Mouse (Mus musculus): ENCODE results near the gene Abcb6. TPM values are rescaled to one million over a fixed set of nuclear protein-coding genes. Genes with fewer than 3 reads are reported as not detected.

Gene Abcb6
- polyA plus RNA-seq, 1 experiment: 12.6 TPM

GRCm38 (mm10) chr1:75211141-75211708 lies 31.0 kb upstream of the Abcb6 start:
- Histone ChIP-seq H3K4me3 (replicated peaks) (peak overlapping the region; percentile 81), H3K9me3 (ENCODE audit: control insufficient read depth, low read length) (no peaks in the 10 kb centered on the region), H3K4me1 (ENCODE audit: control insufficient read depth) (peaks cover 84% of the 10 kb centered on the region), H3K27me3 (ENCODE audit: control insufficient read depth) (no peaks in the 10 kb centered on the region; the same call in 1 of the 2 replicates), H3K36me3 (ENCODE audit: control insufficient read depth) (peaks cover 52% of the 10 kb centered on the region)
- TF ChIP-seq GATA1 (IDR thresholded peaks at IDR 0.05; ENCODE audit: low read length) (no peak), TAL1 (IDR thresholded peaks at IDR 0.05; ENCODE audit: low read length) (no peak)

DNA sequence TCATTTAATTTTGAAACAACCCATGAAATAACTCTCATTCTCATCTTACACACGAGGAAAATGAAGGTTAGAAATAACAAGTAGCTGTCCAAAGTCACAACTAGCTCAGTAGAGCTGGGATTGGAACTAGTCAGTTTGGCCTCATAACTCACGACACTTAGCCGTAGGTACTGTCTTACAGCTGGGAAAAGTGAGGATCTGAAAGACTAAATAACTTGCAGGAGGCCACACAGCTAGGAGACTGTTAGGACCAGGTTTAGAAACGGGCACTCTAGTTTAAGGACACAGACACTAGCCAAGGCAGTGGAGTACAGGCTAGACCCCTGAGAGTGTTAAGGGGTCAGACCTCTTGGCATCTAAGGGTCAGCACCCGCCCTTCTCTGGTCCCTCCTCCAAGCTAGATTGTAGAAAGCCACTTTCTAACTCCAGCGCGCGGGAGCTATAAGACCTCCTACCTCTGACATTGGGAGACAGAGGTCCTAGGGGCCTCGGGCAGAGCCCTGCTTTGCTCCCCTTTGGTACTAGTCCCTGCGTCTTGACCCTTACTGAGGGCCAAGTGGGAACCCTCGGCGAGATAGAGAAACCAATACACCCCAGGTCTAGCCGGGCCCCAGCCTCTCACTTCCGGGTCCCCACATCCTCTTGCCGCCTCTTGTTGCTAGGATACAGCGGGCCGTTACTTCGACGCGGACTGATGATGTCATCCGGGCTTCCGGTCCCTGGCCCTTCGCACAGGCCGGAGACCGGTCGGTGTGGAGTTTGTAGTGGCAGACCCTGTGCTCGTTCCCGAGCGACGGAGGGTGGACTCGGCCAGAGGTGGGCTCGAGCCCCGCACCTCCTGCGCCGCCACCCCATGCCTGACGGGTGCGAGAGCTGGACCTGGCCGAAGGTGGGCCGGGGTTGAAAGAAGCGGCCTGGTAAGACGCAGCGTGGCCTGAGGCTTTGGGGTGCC lies 30.2 kb upstream of the Abcb6 start, which contains the start of the genes Glb1l and Stk16:
Gene Glb1l (minus strand): TSS at position 678 of the 952 bp plus-strand sequence.
Gene Stk16 (plus strand): TSS at position 703 of the 952 bp plus-strand sequence.
- no peaks in the 10 kb centered on the region; the same call in 1 of the 2 replicates for H3K27me3 ChIP-seq (ENCODE audit: control insufficient read depth)

DNA sequence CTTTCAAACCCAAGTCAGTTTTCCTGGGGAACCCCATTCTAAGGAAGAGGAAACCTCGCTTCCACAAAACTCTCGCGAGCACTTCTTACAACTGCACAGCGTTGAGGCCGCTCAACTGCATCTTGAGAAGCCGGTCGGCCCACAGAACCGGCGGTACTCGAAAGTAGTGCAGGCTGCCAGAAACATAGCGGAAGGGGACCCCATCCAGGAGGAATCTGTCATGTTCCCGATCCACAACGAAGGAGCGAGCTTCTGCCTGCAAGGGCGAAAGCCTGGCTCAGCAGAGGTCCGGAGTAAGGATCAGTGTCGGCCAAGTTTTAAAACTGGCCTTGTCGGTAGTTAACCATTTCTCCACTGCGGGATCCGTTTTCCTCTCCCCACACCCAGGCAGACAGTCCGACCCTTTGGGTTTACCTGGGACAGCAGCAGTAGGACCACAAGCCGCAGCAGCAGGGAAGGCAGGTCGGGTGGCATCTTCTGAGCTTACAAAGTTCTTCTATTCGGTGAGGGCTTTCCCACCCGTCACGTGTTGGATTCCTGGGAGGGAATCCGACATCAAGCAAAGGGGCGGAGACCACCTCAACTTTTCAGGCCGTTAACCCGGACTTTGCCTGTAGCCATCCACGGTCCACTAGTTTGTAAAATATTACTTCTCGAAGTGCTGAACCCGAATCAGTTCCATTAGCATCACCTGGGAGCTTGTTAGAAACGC lies 28.9 kb upstream of the Abcb6 start:
- Histone ChIP-seq H3K27me3 (ENCODE audit: control insufficient read depth) (no peaks in the 10 kb centered on the region; the same call in 1 of the 2 replicates), H3K4me3 (replicated peaks) (peak overlapping the region; percentile 81), H3K4me1 (ENCODE audit: control insufficient read depth) (peaks cover 63% of the 10 kb centered on the region), H3K9me3 (ENCODE audit: control insufficient read depth, low read length) (no peaks in the 10 kb centered on the region), H3K36me3 (ENCODE audit: control insufficient read depth) (peaks cover 31% of the 10 kb centered on the region)
- TF ChIP-seq TAL1 (IDR thresholded peaks at IDR 0.05; ENCODE audit: low read length) (no peak), GATA1 (IDR thresholded peaks at IDR 0.05; ENCODE audit: low read length) (no peak)

More for the DNA sequence above, 30.2 kb upstream of the Abcb6 start, which contains the start of the genes Glb1l and Stk16:
- Histone ChIP-seq H3K4me3 (replicated peaks) (peak within 1 kb of the TSS; percentile 81), H3K36me3 (ENCODE audit: control insufficient read depth) (peaks cover 44% of the 10 kb centered on the region), H3K9me3 (ENCODE audit: control insufficient read depth, low read length) (no peaks in the 10 kb centered on the region), H3K4me1 (ENCODE audit: control insufficient read depth) (peaks cover 76% of the 10 kb centered on the region)
- TF ChIP-seq GATA1 (IDR thresholded peaks at IDR 0.05; ENCODE audit: low read length): no peak
- no peak for TF ChIP-seq TAL1 (IDR thresholded peaks at IDR 0.05; ENCODE audit: low read length)

DNA sequence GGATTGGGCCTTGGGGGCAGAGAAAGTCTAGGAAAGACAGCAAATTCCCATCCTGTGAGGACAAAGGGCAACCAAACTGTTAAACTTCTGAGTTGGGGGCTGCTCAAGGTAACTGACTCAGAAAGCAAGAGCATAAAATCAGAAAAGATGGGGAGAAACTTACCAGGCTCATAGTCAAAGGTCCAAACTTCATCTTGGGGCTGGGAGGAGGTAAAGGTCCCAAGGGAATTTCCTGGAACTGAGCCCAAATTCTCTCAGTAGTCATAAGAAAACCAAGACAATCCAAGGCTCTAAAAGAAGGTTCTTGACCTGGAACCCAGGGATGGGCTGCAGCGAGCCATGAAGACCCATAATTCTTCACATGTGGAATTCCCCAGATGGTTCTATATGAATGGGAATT lies 21.0 kb upstream of the Abcb6 start:
- H3K36me3 ChIP-seq (ENCODE audit: control insufficient read depth): peaks cover 39% of the 10 kb centered on the region

GRCm38 (mm10) chr1:75192452-75192851 lies 12.3 kb upstream of the Abcb6 start:
- Histone ChIP-seq H3K27me3 (ENCODE audit: control insufficient read depth) (no peaks in the 10 kb centered on the region), H3K4me3 (replicated peaks) (peak overlapping the region; percentile 92), H3K4me1 (ENCODE audit: control insufficient read depth) (peaks cover 54% of the 10 kb centered on the region), H3K36me3 (ENCODE audit: control insufficient read depth) (peaks cover 60% of the 10 kb centered on the region), H3K9me3 (ENCODE audit: control insufficient read depth, low read length) (no peaks in the 10 kb centered on the region)
- TF ChIP-seq TAL1 (IDR thresholded peaks at IDR 0.05; ENCODE audit: low read length) (no peak), GATA1 (IDR thresholded peaks at IDR 0.05; ENCODE audit: low read length) (no peak)

More for the DNA sequence above, 21.0 kb upstream of the Abcb6 start:
- TF ChIP-seq TAL1 (IDR thresholded peaks at IDR 0.05; ENCODE audit: low read length): no peak
- no peak for TF ChIP-seq GATA1 (IDR thresholded peaks at IDR 0.05; ENCODE audit: low read length)
- Histone ChIP-seq H3K4me1 (ENCODE audit: control insufficient read depth) (no peaks in the 10 kb centered on the region), H3K27me3 (ENCODE audit: control insufficient read depth) (no peaks in the 10 kb centered on the region), H3K4me3 (replicated peaks) (no peak overlapping the region), H3K9me3 (ENCODE audit: control insufficient read depth, low read length) (no peaks in the 10 kb centered on the region)

- Histone ChIP-seq H3K9me3 (ENCODE audit: control insufficient read depth, low read length) (no peaks in the 10 kb centered on the region), H3K4me3 (replicated peaks) (peak within 1 kb of the TSS; percentile 92), H3K36me3 (ENCODE audit: control insufficient read depth) (peaks cover 63% of the 10 kb centered on the region), H3K27me3 (ENCODE audit: control insufficient read depth) (no peaks in the 10 kb centered on the region), H3K4me1 (ENCODE audit: control insufficient read depth) (peaks cover 54% of the 10 kb centered on the region)
- TF ChIP-seq GATA1 (IDR thresholded peaks at IDR 0.05; ENCODE audit: low read length): no peak
- TF ChIP-seq TAL1 (IDR thresholded peaks at IDR 0.05; ENCODE audit: low read length): no peak
Observed at GRCm38 (mm10) chr1:75191622-75192402, 11.6 kb upstream of the Abcb6 start, which contains the start of the genes Ankzf1 and Atg9a. Gene Ankzf1, plus strand, starts transcription at chr1:75192151. Gene Atg9a, minus strand, starts transcription at chr1:75192196.

GRCm38 (mm10) chr1:75191258-75191621 lies 11.0 kb upstream of the Abcb6 start:
- no peak for TF ChIP-seq GATA1 (IDR thresholded peaks at IDR 0.05; ENCODE audit: low read length)
- Histone ChIP-seq H3K9me3 (ENCODE audit: control insufficient read depth, low read length) (no peaks in the 10 kb centered on the region), H3K4me1 (ENCODE audit: control insufficient read depth) (peaks cover 56% of the 10 kb centered on the region), H3K4me3 (replicated peaks) (peak overlapping the region; percentile 92), H3K27me3 (ENCODE audit: control insufficient read depth) (no peaks in the 10 kb centered on the region), H3K36me3 (ENCODE audit: control insufficient read depth) (peaks cover 63% of the 10 kb centered on the region)

DNA sequence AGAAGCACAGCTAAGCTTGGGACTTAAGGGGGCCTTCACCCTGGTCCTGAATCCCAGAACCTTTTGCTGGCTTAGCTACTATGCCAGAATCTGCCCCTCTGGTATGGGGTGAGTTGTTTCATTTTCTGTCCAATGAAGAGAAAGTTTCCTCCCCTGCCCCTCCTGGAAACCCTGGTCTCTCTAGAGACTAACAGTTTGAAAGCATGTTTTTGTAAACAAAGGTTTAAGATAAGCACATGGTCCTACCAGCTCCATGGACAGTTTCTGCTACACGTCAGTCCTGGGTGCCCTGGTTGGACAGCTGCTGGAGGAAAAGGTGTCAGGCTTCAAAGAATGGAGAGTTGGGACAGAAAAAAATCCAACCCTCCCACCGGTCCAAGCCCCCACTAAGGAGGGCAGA lies 10.4 kb upstream of the Abcb6 start:
- Histone ChIP-seq H3K4me1 (ENCODE audit: control insufficient read depth) (peaks cover 58% of the 10 kb centered on the region), H3K9me3 (ENCODE audit: control insufficient read depth, low read length) (no peaks in the 10 kb centered on the region), H3K36me3 (ENCODE audit: control insufficient read depth) (peaks cover 64% of the 10 kb centered on the region), H3K4me3 (replicated peaks) (peak overlapping the region; percentile 92), H3K27me3 (ENCODE audit: control insufficient read depth) (no peaks in the 10 kb centered on the region)
- TF ChIP-seq TAL1 (IDR thresholded peaks at IDR 0.05; ENCODE audit: low read length) (no peak), GATA1 (IDR thresholded peaks at IDR 0.05; ENCODE audit: low read length) (no peak; the same call in 1 of the 2 replicates)

Measured in erythroblast, embryonic 14.5 days (primary cell).